Mouse (Mus musculus) CH12.LX (cell line): ENCODE results near the gene Rnaseh1. TPM values are rescaled to one million over a fixed set of nuclear protein-coding genes. Genes with fewer than 3 reads are reported as not detected.

Source experiments
- DNase-seq: peaks from one replicate; pipeline ENCODE4 v3.0.0-alpha.2; 2013; ENCODE audit errors: extremely low read depth
- H3K27ac ChIP-seq: 2 replicates; pipeline ENCODE4 v1.5.1; 2012; ENCODE audit warnings: low read depth, mild to moderate bottlenecking, control low read depth, moderate library complexity; ENCODE audit not compliant: insufficient read depth
- H3K27me3 ChIP-seq: replicated peaks from 2 replicates; pipeline ENCODE3; 2012; ENCODE audit warnings: inconsistent platforms
- H3K36me3 ChIP-seq, 2 experiments: replicated peaks in 1 of 2; 2 replicates each; pipeline versions ENCODE3 to v1.6.1; 2012; ENCODE audit warnings: inconsistent platforms in 1 of 2, low read length in 1 of 2, mild to moderate bottlenecking in 1 of 2, mixed read lengths in 1 of 2, moderate library complexity in 1 of 2; ENCODE audit not compliant: control insufficient read depth in 1 of 2, insufficient read depth in 1 of 2
- H3K4me1 ChIP-seq, 2 experiments: 2 replicates each; pipeline ENCODE4 v1.6.1; 2012; ENCODE audit warnings: inconsistent platforms in 1 of 2, moderate library complexity in 1 of 2; ENCODE audit not compliant: insufficient read depth in 2 of 2, control insufficient read depth in 1 of 2
- H3K4me2 ChIP-seq: 2 replicates; pipeline ENCODE4 v1.6.1; 2012; ENCODE audit warnings: low read depth, mild to moderate bottlenecking, control low read depth; ENCODE audit not compliant: poor library complexity, insufficient read depth, severe bottlenecking
- H3K4me3 ChIP-seq, 3 experiments: fragments of 150-350 bp in 1 of 3; sonication (generic) in 1 of 3; replicated peaks in 1 of 3; 2 replicates each; pipeline versions ENCODE3 to v1.5.1; 2011 to 2012; ENCODE audit warnings: low read depth in 2 of 3, low read length in 2 of 3, mild to moderate bottlenecking in 2 of 3, moderate library complexity in 2 of 3, control low read depth in 1 of 3, improper control_type of control experiment in 1 of 3, inconsistent platforms in 1 of 3, mixed read lengths in 1 of 3; ENCODE audit not compliant: poor library complexity in 1 of 3
- H3K79me2 ChIP-seq: replicated peaks from 2 replicates; pipeline ENCODE4 v1.6.1; 2012; ENCODE audit warnings: mild to moderate bottlenecking, moderate library complexity; ENCODE audit not compliant: control insufficient read depth, poor library complexity, insufficient read depth, severe bottlenecking; ENCODE audit errors: extremely low read depth
- H3K9ac ChIP-seq: 2 replicates; pipeline ENCODE4 v1.6.1; 2012; ENCODE audit warnings: low read depth, mild to moderate bottlenecking, control low read depth, moderate library complexity; ENCODE audit not compliant: insufficient read depth
- H3K9me3 ChIP-seq: replicated peaks from 2 replicates; pipeline ENCODE3; 2012; ENCODE audit warnings: low read length, inconsistent platforms, mixed read lengths
- CHD2 ChIP-seq: IDR thresholded peaks from 2 replicates; pipeline ENCODE4 v1.6.1; 2011; ENCODE audit warnings: low read length, improper control_type of control experiment
- CTCF ChIP-seq, 2 experiments: IDR thresholded peaks in 1 of 2; conservative IDR thresholded peaks in 1 of 2; 2 replicates each; pipeline ENCODE4 v1.5.1; 2011 to 2012; ENCODE audit warnings: low read depth in 2 of 2, low read length in 2 of 2, improper control_type of control experiment in 1 of 2, inconsistent platforms in 1 of 2, mild to moderate bottlenecking in 1 of 2, moderate library complexity in 1 of 2
- E2F4 ChIP-seq: IDR thresholded peaks from 2 replicates; pipeline ENCODE4 v1.6.1; 2011; ENCODE audit warnings: low read depth, low read length, improper control_type of control experiment; ENCODE audit not compliant: insufficient replicate concordance
- ETS1 ChIP-seq: conservative IDR thresholded peaks from 2 replicates; pipeline ENCODE4 v1.6.1; 2012; ENCODE audit warnings: low read depth, mild to moderate bottlenecking, inconsistent platforms, low read length, improper control_type of control experiment, moderate library complexity
- JUN ChIP-seq: IDR thresholded peaks from 2 replicates; pipeline ENCODE4 v1.6.1; 2011; ENCODE audit warnings: low read depth, mild to moderate bottlenecking, low read length, improper control_type of control experiment, moderate library complexity; ENCODE audit not compliant: insufficient read depth
- KAT2A ChIP-seq: IDR thresholded peaks from 2 replicates; pipeline ENCODE4 v1.6.1; 2012; ENCODE audit warnings: low read length, improper control_type of control experiment, inconsistent platforms; ENCODE audit not compliant: insufficient replicate concordance
- MAFK ChIP-seq: IDR thresholded peaks from 2 replicates; pipeline ENCODE4 v1.6.1; 2011; ENCODE audit warnings: low read length, improper control_type of control experiment; ENCODE audit not compliant: insufficient replicate concordance
- MAX ChIP-seq: IDR thresholded peaks from 2 replicates; pipeline ENCODE4 v1.6.1; 2011; ENCODE audit warnings: low read length, improper control_type of control experiment
- MEF2A ChIP-seq: IDR thresholded peaks from 2 replicates; pipeline ENCODE4 v1.6.1; 2014; ENCODE audit warnings: low read depth, mild to moderate bottlenecking, inconsistent platforms, low read length, improper control_type of control experiment, borderline replicate concordance
- NELFE ChIP-seq: IDR thresholded peaks from 2 replicates; pipeline ENCODE4 v1.6.1; 2011; ENCODE audit warnings: low read depth, low read length, improper control_type of control experiment
- PAX5 ChIP-seq: IDR thresholded peaks from 2 replicates; pipeline ENCODE4 v1.6.1; 2012; ENCODE audit warnings: low read length, inconsistent platforms, mixed read lengths
- POLR2A ChIP-seq: IDR thresholded peaks from 2 replicates; pipeline ENCODE4 v1.6.1; 2011; ENCODE audit warnings: low read depth, mild to moderate bottlenecking, improper control_type of control experiment, low read length
- POLR2AphosphoS2 ChIP-seq: IDR thresholded peaks from 2 replicates; pipeline ENCODE4 v1.6.1; 2011; ENCODE audit warnings: low read depth, low read length, improper control_type of control experiment
- RCOR1 ChIP-seq: conservative IDR thresholded peaks from 2 replicates; pipeline ENCODE4 v1.6.1; 2012; ENCODE audit warnings: low read depth, mild to moderate bottlenecking, inconsistent platforms, low read length, improper control_type of control experiment
- SMC3 ChIP-seq: IDR thresholded peaks from 2 replicates; pipeline ENCODE4 v1.6.1; 2011; ENCODE audit warnings: low read depth, low read length, improper control_type of control experiment
- TBP ChIP-seq: conservative IDR thresholded peaks from 2 replicates; pipeline ENCODE4 v1.6.1; 2011; ENCODE audit warnings: low read depth, low read length, improper control_type of control experiment
- UBTF ChIP-seq: IDR thresholded peaks from 2 replicates; pipeline ENCODE4 v1.6.1; 2012; ENCODE audit warnings: low read depth, mild to moderate bottlenecking, inconsistent platforms, low read length, improper control_type of control experiment, moderate library complexity
- ZC3H11A ChIP-seq: IDR thresholded peaks from 2 replicates; pipeline ENCODE4 v1.6.1; 2012; ENCODE audit warnings: low read depth, mild to moderate bottlenecking, inconsistent platforms, low read length, improper control_type of control experiment
- ZNF384 ChIP-seq: IDR thresholded peaks from 2 replicates; pipeline ENCODE4 v1.6.1; 2012; ENCODE audit warnings: low read depth, low read length, improper control_type of control experiment, inconsistent platforms
- dilution Hi-C: fragments of 300-500 bp; cut with MboI; formaldehyde crosslinking; loops from 2 replicates; pipeline ENCODE4 v1.14.3; 2020; ENCODE audit warnings: low sequenced_read_pairs; ENCODE audit not compliant: extremely low pct_unique_long_range_greater_than_20kb, extremely low pct_ligation_motif_present
- in situ Hi-C: fragments of 300-500 bp; cut with MboI; formaldehyde crosslinking; loops from 3 replicates; pipeline ENCODE4 v1.14.3; 2019; ENCODE audit warnings: low sequenced_read_pairs, low pct_ligation_motif_present, low pct_unique_long_range_greater_than_20kb, mixed read lengths
- polyA plus RNA-seq: library from polyadenylated mRNA; unstranded; fragments of >175 nt; gene quantifications from 2 replicates; pipeline ENCODE4 v1.2.1, GENCODE M21; 2012; ENCODE audit warnings: low read depth; ENCODE audit not compliant: insufficient read length
- total RNA-seq, 2 experiments: library from RNA; depleted of rRNA; stranded (reverse); fragments of 300-350 nt in 1 of 2; fragments of >200 nt in 1 of 2; gene quantifications; 2 replicates each; pipeline ENCODE4 v1.2.3; 2012 to 2014

Rnaseh1 gene
- total and polyA plus RNA-seq, 3 experiments: 31.1 to 33.8 (median 33.4) TPM

DNA sequence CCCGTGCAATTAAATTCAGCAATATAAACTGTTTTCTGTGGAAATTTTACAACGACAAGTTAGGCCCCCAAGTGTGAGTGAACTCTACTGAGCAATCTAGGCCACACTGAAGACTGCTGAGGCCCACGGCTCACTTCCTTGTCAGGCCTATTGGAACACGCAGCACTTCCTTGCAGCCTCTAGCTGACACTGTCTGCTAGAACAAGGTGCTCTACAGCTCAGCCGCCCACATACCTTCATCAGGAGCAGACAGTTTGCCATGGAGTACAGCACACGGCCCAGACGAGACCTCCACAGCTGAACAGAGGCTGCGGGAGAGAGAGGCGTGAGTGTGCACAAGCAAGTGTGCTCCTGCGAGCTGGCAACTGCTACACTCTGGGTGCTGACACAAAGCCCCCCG, 51.9 kb downstream of the Rnaseh1 start:
- no peak overlapping the region for H3K9ac ChIP-seq
- H3K4me1 ChIP-seq: peaks cover 8 to 59% of the 10 kb centered on the region in 2 experiments
- H3K4me3 ChIP-seq: no peak overlapping the region
- in situ Hi-C loops (no loop called here), dilution Hi-C loops (no loop called here)
- no peak overlapping the region; the same call in 1 of the 2 replicates for H3K27ac ChIP-seq
- no peaks in the 10 kb centered on the region for H3K79me2 ChIP-seq
- H3K27me3 ChIP-seq: no peaks in the 10 kb centered on the region
- H3K36me3 ChIP-seq: peaks cover 23 to 73% of the 10 kb centered on the region in 2 experiments
- DNase-seq: peak; percentile 14
- TF ChIP-seq NELFE (no peak), POLR2AphosphoS2 (no peak), ZC3H11A (no peak), POLR2A (no peak), E2F4 (no peak), MAFK (no peak), SMC3 (no peak), CHD2 (no peak), MAX (no peak), ETS1 (no peak), MEF2A (no peak), CTCF (conservative IDR thresholded peaks at IDR 0.05 in 1 of 2, IDR thresholded peaks at IDR 0.05 in 1 of 2; ENCODE audit: low read depth in 2 of 2, low read length in 2 of 2) (no peak), KAT2A (no peak), RCOR1 (no peak)
- no peak overlapping the region for H3K4me2 ChIP-seq
- no peaks in the 10 kb centered on the region for H3K9me3 ChIP-seq

DNA sequence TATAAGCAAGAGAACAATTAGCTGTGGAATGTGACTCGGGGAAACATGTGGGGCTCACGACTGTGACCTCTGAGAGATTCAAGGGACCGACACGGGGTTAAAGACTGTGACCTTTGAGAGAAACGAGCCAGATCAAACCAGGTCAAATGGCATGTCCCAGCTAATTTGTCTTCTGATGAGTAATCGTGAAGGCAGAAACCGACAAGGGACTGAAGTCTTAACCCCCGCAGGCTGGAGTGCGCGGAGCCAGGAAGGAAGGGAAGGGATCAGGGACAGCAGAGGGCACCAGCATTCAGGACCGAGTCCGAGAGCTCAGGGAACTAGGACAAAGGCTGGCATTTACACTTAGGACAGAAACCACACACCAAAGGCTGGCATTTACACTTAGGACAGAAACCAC, 55.0 kb downstream of the Rnaseh1 start:
- Histone ChIP-seq H3K79me2 (no peaks in the 10 kb centered on the region), H3K4me1 (peaks cover 8 to 59% of the 10 kb centered on the region in 2 experiments), H3K36me3 (peaks cover 19 to 76% of the 10 kb centered on the region in 2 experiments), H3K9me3 (no peaks in the 10 kb centered on the region), H3K27me3 (no peaks in the 10 kb centered on the region), H3K9ac (no peak overlapping the region), H3K27ac (no peak overlapping the region), H3K4me3 (peak overlapping the region in 1 of 3 experiments; percentile 39), H3K4me2 (no peak overlapping the region)
- no peak for TF ChIP-seq UBTF
- TF ChIP-seq CTCF (conservative IDR thresholded peaks at IDR 0.05 in 1 of 2, IDR thresholded peaks at IDR 0.05 in 1 of 2; ENCODE audit: low read depth in 2 of 2, low read length in 2 of 2): no peak
- TF ChIP-seq MAFK: no peak
- no peak for TF ChIP-seq POLR2A
- TF ChIP-seq TBP: no peak
- TF ChIP-seq JUN: no peak
- TF ChIP-seq ZNF384: no peak
- no peak for TF ChIP-seq PAX5
- TF ChIP-seq ZC3H11A: no peak
- dilution Hi-C loops (no loop called here), in situ Hi-C loops (no loop called here)
- no peak for DNase-seq
